Mouse (Mus musculus) limb, embryonic 10.5 days (tissue): ENCODE results near the gene Mgat4d. TPM values are rescaled to one million over a fixed set of nuclear protein-coding genes. Genes with fewer than 3 reads are reported as not detected.
"Not testable (repeated sequence)": the region's sequence is repeated elsewhere in the genome, so short reads cannot be mapped to it uniquely, and the experiment has no call there.

ENCODE experiments used
- DNase-seq: peaks from one replicate; pipeline ENCODE4 v3.0.0-alpha.2; 2017; ENCODE audit warnings: low spot score
- H3K27ac ChIP-seq: fragments of 300-500 bp; sonication (generic); 2 replicates; pipeline ENCODE4 v1.5.1; 2016; ENCODE audit warnings: mild to moderate bottlenecking
- H3K27me3 ChIP-seq: fragments of 300-500 bp; sonication (generic); 2 replicates; pipeline ENCODE4 v1.6.1; 2016; ENCODE audit warnings: low read depth, mild to moderate bottlenecking; ENCODE audit not compliant: poor library complexity, severe bottlenecking
- H3K36me3 ChIP-seq: fragments of 300-500 bp; sonication (generic); 2 replicates; pipeline ENCODE4 v1.6.1; 2016; ENCODE audit warnings: mild to moderate bottlenecking, moderate library complexity
- H3K4me1 ChIP-seq: fragments of 300-500 bp; sonication (generic); 2 replicates; pipeline ENCODE4 v1.6.1; 2016
- H3K4me3 ChIP-seq: fragments of 300-500 bp; sonication (generic); 2 replicates; pipeline ENCODE4 v1.5.1; 2016; ENCODE audit warnings: mild to moderate bottlenecking, moderate library complexity
- H3K9me3 ChIP-seq: fragments of 300-500 bp; sonication (generic); replicated peaks from 2 replicates; pipeline ENCODE4 v1.6.1; 2016; ENCODE audit warnings: mild to moderate bottlenecking
- WGBS: fragments of 180-500 bp; shearing (Covaris S2); methylation state at CpG from one replicate; pipeline ENCODE4 v1.1.7; 2016; 5-methylcytosine and 5-hydroxymethylcytosine counted together
- polyA plus RNA-seq: library from polyadenylated mRNA; unstranded; fragments of >200 nt; fragmentation: Nextera tagmentation; extraction: Ambion mirVana; gene quantifications from 2 replicates; pipeline ENCODE4 v1.2.1, GENCODE M21; 2016

The Mgat4d gene
- not detected in 2 replicates for polyA plus RNA-seq

- no peaks in the 10 kb centered on the region for H3K4me1 ChIP-seq
- DNase-seq, result no peak
- no peak within 1 kb of the TSS for H3K27ac ChIP-seq
- no peaks in the 10 kb centered on the region for H3K9me3 ChIP-seq
- no peaks in the 10 kb centered on the region for H3K27me3 ChIP-seq
- H3K36me3 ChIP-seq, result no peaks in the 10 kb centered on the region
- no peak within 1 kb of the TSS for H3K4me3 ChIP-seq
- whole genome bisulfite sequencing, result 72% methylated on average over 16 of the region's 18 CpGs
These were observed at the start of gene Mgat4d for GRCm38 (mm10) chr8:83348263-83348662. TSS of gene Mgat4d (plus strand) at chr8:83348471.

GRCm38 (mm10) chr8:83300135-83300534, 48.1 kb upstream of the Mgat4d start:
- Histone ChIP-seq H3K27ac (no peak overlapping the region), H3K36me3 (no peaks in the 10 kb centered on the region), H3K9me3 (no peaks in the 10 kb centered on the region), H3K27me3 (no peaks in the 10 kb centered on the region), H3K4me1 (no peaks in the 10 kb centered on the region), H3K4me3 (no peak overlapping the region)
- no peak for DNase-seq
- 62% methylated on average over 1 of the region's 1 CpGs for WGBS

GRCm38 (mm10) chr8:83304946-83305345, 43.3 kb upstream of the Mgat4d start:
- Histone ChIP-seq H3K36me3 (no peaks in the 10 kb centered on the region), H3K4me3 (no peak overlapping the region), H3K9me3 (no peaks in the 10 kb centered on the region), H3K4me1 (no peaks in the 10 kb centered on the region), H3K27me3 (no peaks in the 10 kb centered on the region), H3K27ac (no peak overlapping the region)
- no peak for DNase-seq
- WGBS, result 96% methylated on average over 1 of the region's 1 CpGs

GRCm38 (mm10) chr8:83309836-83310235, 38.4 kb upstream of the Mgat4d start:
- no peak overlapping the region for H3K4me3 ChIP-seq
- 94% methylated on average over 6 of the region's 6 CpGs for WGBS
- DNase-seq, result no peak
- H3K4me1 ChIP-seq, result no peaks in the 10 kb centered on the region
- H3K9me3 ChIP-seq, result no peaks in the 10 kb centered on the region
- H3K36me3 ChIP-seq, result peaks cover 13% of the 10 kb centered on the region
- no peak overlapping the region for H3K27ac ChIP-seq
- H3K27me3 ChIP-seq, result no peaks in the 10 kb centered on the region

GRCm38 (mm10) chr8:83315084-83315483, 33.2 kb upstream of the Mgat4d start:
- H3K27ac ChIP-seq, H3K4me3 ChIP-seq, H3K4me1 ChIP-seq, H3K27me3 ChIP-seq, DNase-seq, H3K9me3 ChIP-seq: not testable (repeated sequence)
- peaks cover 53% of the 10 kb centered on the region for H3K36me3 ChIP-seq
- 86% methylated on average over 4 of the region's 4 CpGs for WGBS

- Histone ChIP-seq H3K9me3 (no peaks in the 10 kb centered on the region), H3K27me3 (no peaks in the 10 kb centered on the region), H3K36me3 (peaks cover 58% of the 10 kb centered on the region), H3K4me1 (peaks cover 6% of the 10 kb centered on the region; the same call in 1 of the 2 replicates), H3K27ac (no peak overlapping the region), H3K4me3 (no peak overlapping the region)
- 85% methylated on average over 2 of the region's 2 CpGs for WGBS
- no peak for DNase-seq
These were observed 32.6 kb upstream of the Mgat4d start for GRCm38 (mm10) chr8:83315691-83316090.

GRCm38 (mm10) chr8:83320543-83320942, 27.7 kb upstream of the Mgat4d start:
- peak; percentile 29 for DNase-seq
- WGBS, result 36% methylated on average over 3 of the region's 3 CpGs
- no peak overlapping the region for H3K4me3 ChIP-seq
- no peaks in the 10 kb centered on the region for H3K27me3 ChIP-seq
- peaks cover 9% of the 10 kb centered on the region; the same call in 1 of the 2 replicates for H3K4me1 ChIP-seq
- peaks cover 62% of the 10 kb centered on the region for H3K36me3 ChIP-seq
- H3K27ac ChIP-seq, result no peak overlapping the region
- H3K9me3 ChIP-seq, result no peaks in the 10 kb centered on the region

GRCm38 (mm10) chr8:83322374-83322773, 25.9 kb upstream of the Mgat4d start:
- DNase-seq, result peak; percentile 19
- peaks cover 9% of the 10 kb centered on the region; the same call in 1 of the 2 replicates for H3K4me1 ChIP-seq
- H3K4me3 ChIP-seq, result no peak overlapping the region
- WGBS, result 93% methylated on average over 6 of the region's 6 CpGs
- H3K27me3 ChIP-seq, result no peaks in the 10 kb centered on the region
- peaks cover 54% of the 10 kb centered on the region for H3K36me3 ChIP-seq
- H3K9me3 ChIP-seq, result no peaks in the 10 kb centered on the region
- H3K27ac ChIP-seq, result no peak overlapping the region

- Histone ChIP-seq H3K27ac (no peak overlapping the region), H3K36me3 (peaks cover 55% of the 10 kb centered on the region), H3K4me3 (no peak overlapping the region), H3K27me3 (no peaks in the 10 kb centered on the region), H3K9me3 (no peaks in the 10 kb centered on the region), H3K4me1 (peaks cover 9% of the 10 kb centered on the region; the same call in 1 of the 2 replicates)
- peak; percentile 29 for DNase-seq
- 79% methylated on average over 2 of the region's 2 CpGs for WGBS
These were observed 25.2 kb upstream of the Mgat4d start for GRCm38 (mm10) chr8:83323056-83323455.

GRCm38 (mm10) chr8:83327889-83328288, 20.4 kb upstream of the Mgat4d start:
- no peaks in the 10 kb centered on the region for H3K9me3 ChIP-seq
- 91% methylated on average over 5 of the region's 5 CpGs for WGBS
- no peaks in the 10 kb centered on the region for H3K27me3 ChIP-seq
- H3K4me3 ChIP-seq, result no peak overlapping the region
- peak; percentile 7 for DNase-seq
- peaks cover 33% of the 10 kb centered on the region for H3K36me3 ChIP-seq
- peaks cover 9% of the 10 kb centered on the region for H3K4me1 ChIP-seq
- H3K27ac ChIP-seq, result no peak overlapping the region

- WGBS, result 16% methylated on average over 7 of the region's 7 CpGs
- H3K27ac ChIP-seq, result peak overlapping the region; percentile 93
- no peak for DNase-seq
These were observed 16.7 kb upstream of the Mgat4d start for GRCm38 (mm10) chr8:83331567-83331898.

GRCm38 (mm10) chr8:83331899-83332697, 16.2 kb upstream of the Mgat4d start, which contains the start of gene Elmod2:
TSS of gene Elmod2 (minus strand) at chr8:83332486.
- Histone ChIP-seq H3K27ac (peak within 1 kb of the TSS; percentile 93), H3K9me3 (no peaks in the 10 kb centered on the region), H3K36me3 (peaks cover 25% of the 10 kb centered on the region), H3K27me3 (peaks cover 14% of the 10 kb centered on the region; the same call in 1 of the 2 replicates), H3K4me1 (peaks cover 11% of the 10 kb centered on the region), H3K4me3 (peak within 1 kb of the TSS; percentile 96)
- WGBS, result under 1% methylated on average over 85 of the region's 85 CpGs
- peak; percentile 98 for DNase-seq

More at GRCm38 (mm10) chr8:83331567-83331898, 16.7 kb upstream of the Mgat4d start:
- Histone ChIP-seq H3K27me3 (peaks cover 14% of the 10 kb centered on the region; the same call in 1 of the 2 replicates), H3K4me3 (peak overlapping the region; percentile 96), H3K36me3 (peaks cover 30% of the 10 kb centered on the region), H3K9me3 (no peaks in the 10 kb centered on the region), H3K4me1 (peaks cover 11% of the 10 kb centered on the region)

- peak overlapping the region; percentile 96 for H3K4me3 ChIP-seq
- H3K9me3 ChIP-seq, result no peaks in the 10 kb centered on the region
- peaks cover 17% of the 10 kb centered on the region for H3K36me3 ChIP-seq
- H3K27ac ChIP-seq, result no peak overlapping the region; the same call in 1 of the 2 replicates
- WGBS, result 8% methylated on average over 7 of the region's 7 CpGs
- DNase-seq, result peak; percentile 21
- H3K27me3 ChIP-seq, result peaks cover 14% of the 10 kb centered on the region; the same call in 1 of the 2 replicates
- H3K4me1 ChIP-seq, result peaks cover 11% of the 10 kb centered on the region
These were observed 15.4 kb upstream of the Mgat4d start for GRCm38 (mm10) chr8:83332864-83333263.
